Mouse (Mus musculus): ENCODE measurements around the gene 5430419D17Rik. TPM values are rescaled to one million over a fixed set of nuclear protein-coding genes. Genes with fewer than 3 reads are reported as not detected.

Gene 5430419D17Rik
- polyA plus RNA-seq, 1 experiment from 2014 or later = not detected

Other genes with a start within 250 kb of the 5430419D17Rik start
- gene Htra1, start 238.3 kb upstream of the 5430419D17Rik start, polyA plus RNA-seq (2014; fragmentation: Nextera tagmentation; extraction: Ambion mirVana) = 2.7 and 4.2 TPM in 2 replicates
- gene Dmbt1, start 142.3 kb upstream of the 5430419D17Rik start, polyA plus RNA-seq (2014; fragmentation: Nextera tagmentation; extraction: Ambion mirVana) = not detected in 2 replicates
- gene 4933402N03Rik, start 28.1 kb upstream of the 5430419D17Rik start, polyA plus RNA-seq (2014; fragmentation: Nextera tagmentation; extraction: Ambion mirVana) = not detected in 2 replicates
- not detected in 2 replicates for gene Cuzd1, start 147.9 kb downstream of the 5430419D17Rik start, polyA plus RNA-seq (2014; fragmentation: Nextera tagmentation; extraction: Ambion mirVana)
- gene Fam24b, start 155.1 kb downstream of the 5430419D17Rik start, polyA plus RNA-seq (2014; fragmentation: Nextera tagmentation; extraction: Ambion mirVana) = not detected in 2 replicates
- gene Fam24a, start 159.5 kb downstream of the 5430419D17Rik start, polyA plus RNA-seq (2014; fragmentation: Nextera tagmentation; extraction: Ambion mirVana) = not detected in 2 replicates
- 18.5 and 21.3 TPM in 2 replicates for gene 2310057M21Rik, start 188.4 kb downstream of the 5430419D17Rik start, polyA plus RNA-seq (2014; fragmentation: Nextera tagmentation; extraction: Ambion mirVana)
- gene Pstk, start 196.7 kb downstream of the 5430419D17Rik start, polyA plus RNA-seq (2014; fragmentation: Nextera tagmentation; extraction: Ambion mirVana) = 54.4 and 57.3 TPM in 2 replicates
- 24.3 and 24.7 TPM in 2 replicates for gene Ikzf5, start 236.1 kb downstream of the 5430419D17Rik start, polyA plus RNA-seq (2014; fragmentation: Nextera tagmentation; extraction: Ambion mirVana)
- 74.1 and 74.6 TPM in 2 replicates for gene Acadsb, start 236.2 kb downstream of the 5430419D17Rik start, polyA plus RNA-seq (2014; fragmentation: Nextera tagmentation; extraction: Ambion mirVana)